Mouse (Mus musculus) myocyte (in vitro differentiated cells): ENCODE results near the gene Kif3a. TPM values are rescaled to one million over a fixed set of nuclear protein-coding genes. Genes with fewer than 3 reads are reported as not detected.

Experiments
- H3K27me3 ChIP-seq: one replicate; pipeline ENCODE4 v1.6.1; 2011; ENCODE audit not compliant: control insufficient read depth, insufficient read depth, insufficient read length
- H3K36me3 ChIP-seq: one replicate; pipeline ENCODE4 v1.6.1; 2011; ENCODE audit not compliant: control insufficient read depth, insufficient read depth
- H3K4me2 ChIP-seq: one replicate; pipeline ENCODE4 v1.6.1; 2011; ENCODE audit warnings: low read depth, control low read depth
- H3K4me3 ChIP-seq: one replicate; pipeline ENCODE4 v1.5.1; 2011; ENCODE audit warnings: mild to moderate bottlenecking, control low read depth, moderate library complexity
- H3K79me2 ChIP-seq: one replicate; pipeline ENCODE4 v1.6.1; 2011; ENCODE audit not compliant: control insufficient read depth, insufficient read depth
- H3ac ChIP-seq: one replicate; pipeline ENCODE4 v1.6.1; 2011; ENCODE audit not compliant: control insufficient read depth, insufficient read length
- CEBPB ChIP-seq: IDR thresholded peaks from 2 replicates; pipeline ENCODE4 v1.6.1; 2011; ENCODE audit warnings: mild to moderate bottlenecking, moderate library complexity; ENCODE audit not compliant: poor library complexity, insufficient read depth, severe bottlenecking
- E2F4 ChIP-seq: IDR thresholded peaks from one replicate; pipeline ENCODE4 v1.6.1; 2011; ENCODE audit warnings: mild to moderate bottlenecking, control low read depth, moderate library complexity; ENCODE audit not compliant: insufficient read depth
- MAX ChIP-seq: IDR thresholded peaks from one replicate; pipeline ENCODE4 v1.6.1; 2011; ENCODE audit warnings: low read depth, mild to moderate bottlenecking, control low read depth
- MYOD1 ChIP-seq, 3 experiments: IDR thresholded peaks; one replicate each; pipeline ENCODE4 v1.6.1; 2011; ENCODE audit warnings: control low read depth in 2 of 3, low read depth in 2 of 3, mild to moderate bottlenecking in 2 of 3, moderate library complexity in 1 of 3; ENCODE audit not compliant: insufficient read length in 2 of 3, control insufficient read depth in 1 of 3
- MYOG ChIP-seq, 3 experiments: IDR thresholded peaks; one replicate each; pipeline ENCODE4 v1.6.1; 2011; ENCODE audit warnings: control low read depth in 2 of 3, low read depth in 2 of 3, mild to moderate bottlenecking in 2 of 3; ENCODE audit not compliant: insufficient read length in 2 of 3, control insufficient read depth in 1 of 3, insufficient read depth in 1 of 3
- POLR2A ChIP-seq: IDR thresholded peaks from one replicate; pipeline ENCODE4 v1.6.1; 2011; ENCODE audit warnings: low read depth, mild to moderate bottlenecking, control low read depth, moderate library complexity; ENCODE audit not compliant: insufficient read length
- POLR2AphosphoS2 ChIP-seq: IDR thresholded peaks from one replicate; pipeline ENCODE4 v1.6.1; 2011; ENCODE audit warnings: low read depth, control low read depth; ENCODE audit not compliant: insufficient read length
- REST ChIP-seq: IDR thresholded peaks from one replicate; pipeline ENCODE4 v1.6.1; 2011; ENCODE audit warnings: mild to moderate bottlenecking, control low read depth, moderate library complexity; ENCODE audit not compliant: insufficient read depth, insufficient read length
- SRF ChIP-seq: IDR thresholded peaks from one replicate; pipeline ENCODE4 v1.6.1; 2011; ENCODE audit warnings: low read depth; ENCODE audit not compliant: control insufficient read depth, insufficient read length
- TCF12 ChIP-seq: IDR thresholded peaks from one replicate; pipeline ENCODE4 v1.6.1; 2011; ENCODE audit warnings: mild to moderate bottlenecking, control low read depth; ENCODE audit not compliant: poor library complexity, insufficient read depth, severe bottlenecking
- TCF3 ChIP-seq: IDR thresholded peaks from one replicate; pipeline ENCODE4 v1.6.1; 2011; ENCODE audit warnings: low read depth, control low read depth; ENCODE audit not compliant: insufficient read length
- USF1 ChIP-seq: IDR thresholded peaks from one replicate; pipeline ENCODE4 v1.6.1; 2011; ENCODE audit warnings: low read depth, mild to moderate bottlenecking, control low read depth, moderate library complexity
- polyA plus RNA-seq: library from polyadenylated mRNA; unstranded; fragments of >200 nt; fragmentation: generic; extraction: Trizol; gene quantifications from one replicate; pipeline ENCODE4 v1.2.1, GENCODE M21; 2012; ENCODE audit warnings: missing spikeins

Gene Kif3a
- polyA plus RNA-seq, 1 experiment: 13.6 TPM

DNA sequence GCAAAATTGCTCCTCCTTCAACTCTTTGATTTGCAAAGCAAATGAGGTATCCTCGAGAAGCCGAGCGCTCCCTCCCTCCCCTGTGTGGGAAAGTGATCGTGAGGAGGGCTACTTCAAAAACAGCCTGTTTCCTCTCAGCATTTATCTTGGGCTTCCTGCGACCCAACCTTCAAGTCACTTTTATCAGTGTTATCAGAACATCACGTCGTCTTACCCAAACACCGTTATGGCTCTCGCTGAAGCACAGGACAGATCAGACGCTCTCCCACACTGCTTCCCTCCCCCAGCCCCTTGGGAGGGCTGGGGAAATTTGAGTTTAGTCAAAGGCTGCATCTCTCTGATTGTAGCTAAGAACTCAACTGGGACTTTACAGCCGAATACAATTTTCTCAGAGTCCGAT lies 38.4 kb downstream of the Kif3a start:
- H3K36me3 ChIP-seq: peaks cover 10% of the 10 kb centered on the region
- H3K27me3 ChIP-seq: no peaks in the 10 kb centered on the region
- no peak overlapping the region for H3ac ChIP-seq
- H3K4me2 ChIP-seq: no peak overlapping the region
- H3K4me3 ChIP-seq: no peak overlapping the region
- no peaks in the 10 kb centered on the region for H3K79me2 ChIP-seq
- TF ChIP-seq TCF12 (no peak), MYOD1 (IDR thresholded peaks at IDR 0.05; ENCODE audit: control insufficient read depth in 1 of 3, insufficient read length in 2 of 3, low read depth in 2 of 3) (no peak), CEBPB (no peak), MAX (no peak), MYOG (IDR thresholded peaks at IDR 0.05; ENCODE audit: control insufficient read depth in 1 of 3, insufficient read depth in 1 of 3, insufficient read length in 2 of 3, low read depth in 2 of 3) (no peak), POLR2A (no peak), REST (no peak), POLR2AphosphoS2 (no peak), SRF (no peak), E2F4 (no peak), TCF3 (no peak), USF1 (no peak)

DNA sequence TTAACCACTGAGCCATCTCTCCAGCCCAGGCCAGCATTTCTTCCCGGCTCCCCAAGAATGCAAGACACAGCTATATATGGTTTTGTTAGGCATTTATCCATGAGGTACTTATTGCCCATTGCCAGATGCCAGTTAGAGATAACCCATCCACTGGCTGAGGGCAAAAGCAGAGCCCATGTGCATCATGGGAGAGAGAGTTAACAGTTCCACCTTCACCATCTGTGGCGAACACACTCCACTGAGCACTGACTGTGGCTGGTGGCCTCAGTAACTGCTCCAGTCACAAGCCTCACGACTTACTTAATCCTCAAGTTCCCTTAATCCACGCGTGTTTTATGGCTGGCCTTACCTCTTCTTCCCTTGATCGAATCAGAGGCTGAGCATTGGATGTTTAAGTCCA lies 42.1 kb downstream of the Kif3a start:
- H3K79me2 ChIP-seq: no peaks in the 10 kb centered on the region
- no peak overlapping the region for H3K4me2 ChIP-seq
- H3K27me3 ChIP-seq: peaks cover under 1% of the 10 kb centered on the region
- H3K36me3 ChIP-seq: no peaks in the 10 kb centered on the region
- H3K4me3 ChIP-seq: no peak overlapping the region
- TF ChIP-seq REST (no peak), POLR2A (no peak), USF1 (no peak), TCF3 (no peak), E2F4 (no peak), POLR2AphosphoS2 (no peak), MAX (no peak), TCF12 (no peak), MYOD1 (IDR thresholded peaks at IDR 0.05; ENCODE audit: control insufficient read depth in 1 of 3, insufficient read length in 2 of 3, low read depth in 2 of 3) (no peak), CEBPB (no peak), SRF (no peak), MYOG (IDR thresholded peaks at IDR 0.05; ENCODE audit: control insufficient read depth in 1 of 3, insufficient read depth in 1 of 3, insufficient read length in 2 of 3, low read depth in 2 of 3) (no peak)
- no peak overlapping the region for H3ac ChIP-seq

DNA sequence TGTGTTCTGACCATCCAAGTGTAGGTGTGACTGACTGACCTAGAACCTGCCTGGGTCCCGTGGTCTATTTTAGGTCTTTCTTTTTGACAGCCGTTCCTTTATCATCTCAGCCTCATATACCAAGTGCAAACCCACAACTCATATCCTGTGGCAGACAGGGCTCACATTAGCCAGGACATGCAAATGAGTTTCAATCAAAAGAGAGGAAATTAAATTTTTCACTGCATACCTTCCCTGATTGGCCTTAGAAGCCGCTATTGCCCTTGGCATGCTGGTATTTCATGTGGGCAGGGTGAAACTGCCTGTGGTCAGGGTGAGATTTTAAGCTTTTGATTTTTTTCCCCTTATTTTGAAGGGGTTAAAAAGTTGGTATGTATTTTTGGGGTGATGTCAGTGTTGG lies 42.5 kb downstream of the Kif3a start:
- Histone ChIP-seq H3K4me2 (no peak overlapping the region), H3K79me2 (no peaks in the 10 kb centered on the region), H3K36me3 (no peaks in the 10 kb centered on the region), H3ac (no peak overlapping the region), H3K4me3 (no peak overlapping the region), H3K27me3 (peaks cover 5% of the 10 kb centered on the region)
- TF ChIP-seq TCF3: no peak

DNA sequence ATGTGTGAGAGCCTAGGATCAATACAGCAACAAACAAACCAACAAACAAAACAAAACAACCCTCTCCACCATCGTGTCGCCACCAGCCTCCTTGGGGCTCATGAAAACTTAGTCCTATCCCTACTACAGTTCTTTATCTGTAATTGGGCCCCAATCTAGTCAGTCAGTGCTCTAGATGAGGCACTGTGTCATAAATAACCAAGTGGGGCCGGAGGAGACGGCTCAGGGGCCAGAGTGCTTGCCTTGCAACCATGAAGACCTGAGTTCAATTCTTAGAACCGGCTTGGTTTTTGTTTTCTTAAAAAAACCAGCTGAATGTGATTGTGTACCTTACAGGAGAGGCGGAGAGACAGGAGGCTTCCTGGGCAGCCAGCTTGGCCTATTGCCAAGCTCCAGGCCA lies 48.0 kb downstream of the Kif3a start:
- no peaks in the 10 kb centered on the region for H3K36me3 ChIP-seq
- TF ChIP-seq USF1: no peak
- no peak for TF ChIP-seq TCF12
- TF ChIP-seq MYOG (IDR thresholded peaks at IDR 0.05; ENCODE audit: control insufficient read depth in 1 of 3, insufficient read depth in 1 of 3, insufficient read length in 2 of 3, low read depth in 2 of 3): no peak
- no peak for TF ChIP-seq POLR2A
- no peak for TF ChIP-seq E2F4
- TF ChIP-seq CEBPB: no peak
- no peak for TF ChIP-seq MYOD1 (IDR thresholded peaks at IDR 0.05; ENCODE audit: control insufficient read depth in 1 of 3, insufficient read length in 2 of 3, low read depth in 2 of 3)
- TF ChIP-seq POLR2AphosphoS2: no peak
- TF ChIP-seq REST: no peak
- TF ChIP-seq SRF: no peak
- TF ChIP-seq TCF3: no peak
- no peak for TF ChIP-seq MAX
- no peaks in the 10 kb centered on the region for H3K79me2 ChIP-seq

GRCm38 (mm10) chr11:53615575-53615974 lies 48.4 kb downstream of the Kif3a start:
- Histone ChIP-seq H3K4me2 (no peak overlapping the region), H3K27me3 (peaks cover 28% of the 10 kb centered on the region), H3ac (no peak overlapping the region), H3K4me3 (no peak overlapping the region), H3K79me2 (no peaks in the 10 kb centered on the region), H3K36me3 (no peaks in the 10 kb centered on the region)
- TF ChIP-seq TCF12 (no peak), CEBPB (no peak), MYOD1 (IDR thresholded peaks at IDR 0.05; ENCODE audit: control insufficient read depth in 1 of 3, insufficient read length in 2 of 3, low read depth in 2 of 3) (no peak), E2F4 (no peak), POLR2AphosphoS2 (no peak), MYOG (IDR thresholded peaks at IDR 0.05; ENCODE audit: control insufficient read depth in 1 of 3, insufficient read depth in 1 of 3, insufficient read length in 2 of 3, low read depth in 2 of 3) (no peak), SRF (no peak), POLR2A (no peak), MAX (no peak), TCF3 (no peak), REST (no peak), USF1 (no peak)

More for the DNA sequence above, 48.0 kb downstream of the Kif3a start:
- Histone ChIP-seq H3K27me3 (peaks cover 28% of the 10 kb centered on the region), H3K4me2 (no peak overlapping the region), H3K4me3 (no peak overlapping the region), H3ac (no peak overlapping the region)
